26 mouse cellular contexts compared by ENCODE assay signal in the genomic region with DNA sequence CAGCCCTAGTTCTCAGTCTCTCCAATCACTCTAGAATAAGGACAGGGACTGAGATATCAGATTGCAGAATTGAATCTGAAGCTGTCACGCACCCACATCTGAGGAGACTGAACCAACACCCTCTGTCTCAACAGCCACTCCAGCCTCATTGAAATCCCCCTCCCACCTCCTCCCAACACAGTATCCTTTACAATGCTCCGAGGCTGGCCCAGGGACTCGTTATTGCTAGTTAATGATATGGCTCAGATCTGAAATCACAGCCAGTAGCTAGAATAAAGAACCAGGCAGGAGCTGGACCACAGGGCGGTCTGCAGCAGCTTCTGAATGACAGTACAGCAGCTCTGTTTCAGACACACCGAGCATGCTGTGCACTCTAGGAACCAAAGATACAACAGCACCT. TPM values are rescaled to one million over a fixed set of nuclear protein-coding genes. Genes with fewer than 3 reads are reported as not detected.
A peak's percentile ranks its signal among the peaks of the same experiment; 100 is the strongest.
DNase-seq lines count a peak whose midpoint lies in the region; ATAC-seq and TF ChIP-seq lines count a peak whose summit lies in the region.
"Had no signal": no experiment of that assay in that cellular context is flagged by ENCODE, and none has a peak within 500 bp of the region (broad histone marks: within the 10 kb centered on the region; RNA-seq: fewer than 3 reads in every experiment).

No protein-coding gene starts in this region.

- no peak for TF ChIP-seq CTCF in forebrain, postnatal 0 days (IDR thresholded peaks at IDR 0.05; ENCODE audit: low read depth)

- 0 out of 2 replicates have a peak overlapping the region, but pooled peaks have one; percentile 10 for H3K27ac ChIP-seq in forebrain, embryonic 13.5 days
- no peak overlapping the region for H3K27ac ChIP-seq in forebrain, embryonic 11.5 days (ENCODE audit: low read depth, low read length)
- peak overlapping the region; percentile 16; the same call in 1 of the 2 replicates for H3K27ac ChIP-seq in midbrain, embryonic 14.5 days (replicated peaks; ENCODE audit: low read depth, low read length)
- H3K27ac ChIP-seq in midbrain, embryonic 13.5 days, result no peak overlapping the region
- H3K27ac ChIP-seq in forebrain, embryonic 14.5 days (ENCODE audit: low read depth, low read length), result no peak overlapping the region
- no peak overlapping the region for H3K27ac ChIP-seq in forebrain, postnatal 0 days (ENCODE audit: low read depth, low read length)
- H3K27ac ChIP-seq: embryonic facial prominence, embryonic 10.5 days; embryonic facial prominence, embryonic 13.5 days; gastrocnemius, adult 2 months; hindbrain, embryonic 12.5 days; hindbrain, embryonic 15.5 days had no signal

- no peak overlapping the region for H3K4me3 ChIP-seq in forebrain, embryonic 13.5 days
- no peak overlapping the region for H3K4me3 ChIP-seq in forebrain, embryonic 11.5 days (ENCODE audit: low read depth, low read length)
- no peak overlapping the region for H3K4me3 ChIP-seq in midbrain, embryonic 14.5 days (replicated peaks; ENCODE audit: low read depth, low read length)
- H3K4me3 ChIP-seq in midbrain, embryonic 13.5 days (replicated peaks), result no peak overlapping the region
- H3K4me3 ChIP-seq in forebrain, embryonic 14.5 days (ENCODE audit: low read depth, low read length), result no peak overlapping the region
- H3K4me3 ChIP-seq in forebrain, postnatal 0 days (ENCODE audit: low read depth, low read length), result no peak overlapping the region
- H3K4me3 ChIP-seq: embryonic facial prominence, embryonic 10.5 days; embryonic facial prominence, embryonic 13.5 days; erythroblast, embryonic 14.5 days; gastrocnemius, adult 2 months; hindbrain, embryonic 12.5 days; hindbrain, embryonic 15.5 days had no signal

- H3K9ac ChIP-seq in forebrain, embryonic 13.5 days, result no peak overlapping the region
- no peak overlapping the region for H3K9ac ChIP-seq in forebrain, embryonic 11.5 days (ENCODE audit: low read length)
- no peak overlapping the region for H3K9ac ChIP-seq in midbrain, embryonic 14.5 days (replicated peaks; ENCODE audit: low read length)
- H3K9ac ChIP-seq in midbrain, embryonic 13.5 days (replicated peaks), result no peak overlapping the region
- H3K9ac ChIP-seq in forebrain, embryonic 14.5 days (ENCODE audit: low read length), result no peak overlapping the region
- no peak overlapping the region for H3K9ac ChIP-seq in forebrain, postnatal 0 days
- H3K9ac ChIP-seq: embryonic facial prominence, embryonic 13.5 days; hindbrain, embryonic 12.5 days; hindbrain, embryonic 15.5 days had no signal

- 11% methylated on average over 5 of the region's 5 CpGs for WGBS in forebrain, embryonic 13.5 days
- 39% methylated on average over 5 of the region's 5 CpGs for WGBS in forebrain, embryonic 11.5 days
- WGBS in midbrain, embryonic 14.5 days, result 24% methylated on average over 5 of the region's 5 CpGs
- 29% methylated on average over 5 of the region's 5 CpGs for WGBS in midbrain, embryonic 13.5 days
- WGBS in forebrain, embryonic 14.5 days, result 15% methylated on average over 5 of the region's 5 CpGs
- 14% methylated on average over 5 of the region's 5 CpGs for WGBS in forebrain, postnatal 0 days

- H3K4me1 ChIP-seq in forebrain, embryonic 13.5 days, result peaks cover 36% of the 10 kb centered on the region
- H3K4me1 ChIP-seq in forebrain, embryonic 11.5 days (replicated peaks; ENCODE audit: control insufficient read depth, insufficient read depth, low read length), result peaks cover 6% of the 10 kb centered on the region; the same call in 1 of the 2 replicates
- H3K4me1 ChIP-seq in midbrain, embryonic 14.5 days (ENCODE audit: control insufficient read depth, insufficient read depth, low read length), result peaks cover 26% of the 10 kb centered on the region
- peaks cover 40% of the 10 kb centered on the region for H3K4me1 ChIP-seq in midbrain, embryonic 13.5 days (replicated peaks)
- peaks cover 25% of the 10 kb centered on the region for H3K4me1 ChIP-seq in forebrain, embryonic 14.5 days (ENCODE audit: control insufficient read depth, insufficient read depth, low read length)
- peaks cover 8% of the 10 kb centered on the region; the same call in 1 of the 2 replicates for H3K4me1 ChIP-seq in forebrain, postnatal 0 days (ENCODE audit: insufficient read depth)

- no peak for ATAC-seq in forebrain, embryonic 13.5 days
- ATAC-seq in forebrain, embryonic 11.5 days (replicated peaks; ENCODE audit: low FRiP score), result no peak
- no peak for ATAC-seq in midbrain, embryonic 14.5 days (ENCODE audit: low FRiP score, low TSS enrichment)
- ATAC-seq in midbrain, embryonic 13.5 days, result no peak; the same call in 1 of the 2 replicates
- peak; percentile 29; the same call in 1 of the 2 replicates for ATAC-seq in forebrain, embryonic 14.5 days
- ATAC-seq in forebrain, postnatal 0 days, result peak; percentile 12; the same call in 1 of the 2 replicates
- ATAC-seq: Patski had no signal

- H3K4me2 ChIP-seq in forebrain, embryonic 13.5 days, result peak overlapping the region; percentile 3; the same call in 1 of the 2 replicates
- H3K4me2 ChIP-seq in forebrain, embryonic 11.5 days (ENCODE audit: low read depth, low read length, severe bottlenecking), result no peak overlapping the region
- no peak overlapping the region for H3K4me2 ChIP-seq in midbrain, embryonic 14.5 days (ENCODE audit: low read length)
- no peak overlapping the region for H3K4me2 ChIP-seq in midbrain, embryonic 13.5 days (replicated peaks)
- H3K4me2 ChIP-seq in forebrain, embryonic 14.5 days (ENCODE audit: low read length), result no peak overlapping the region
- no peak overlapping the region for H3K4me2 ChIP-seq in forebrain, postnatal 0 days (ENCODE audit: low read depth)
- H3K4me2 ChIP-seq: embryonic facial prominence, embryonic 13.5 days; heart, embryonic 11.5 days; hindbrain, embryonic 12.5 days; hindbrain, embryonic 15.5 days had no signal

- H3K36me3 ChIP-seq in forebrain, embryonic 13.5 days (ENCODE audit: poor library complexity, severe bottlenecking), result no peaks in the 10 kb centered on the region
- H3K36me3 ChIP-seq in forebrain, embryonic 11.5 days (ENCODE audit: control insufficient read depth, insufficient read depth, low read length), result no peaks in the 10 kb centered on the region
- no peaks in the 10 kb centered on the region for H3K36me3 ChIP-seq in midbrain, embryonic 14.5 days (ENCODE audit: control insufficient read depth, insufficient read depth, low read length)
- no peaks in the 10 kb centered on the region for H3K36me3 ChIP-seq in midbrain, embryonic 13.5 days
- H3K36me3 ChIP-seq in forebrain, embryonic 14.5 days (ENCODE audit: control insufficient read depth, insufficient read depth, low read length), result no peaks in the 10 kb centered on the region
- no peaks in the 10 kb centered on the region for H3K36me3 ChIP-seq in forebrain, postnatal 0 days (ENCODE audit: insufficient read depth)
- H3K36me3 ChIP-seq: embryonic facial prominence, embryonic 10.5 days; embryonic facial prominence, embryonic 13.5 days; G1E; hindbrain, embryonic 12.5 days; hindbrain, embryonic 15.5 days had no signal

- peaks cover 45% of the 10 kb centered on the region for H3K27me3 ChIP-seq in forebrain, embryonic 13.5 days
- no peaks in the 10 kb centered on the region; the same call in 1 of the 2 replicates for H3K27me3 ChIP-seq in forebrain, embryonic 11.5 days (ENCODE audit: control insufficient read depth, insufficient read depth, low read length)
- no peaks in the 10 kb centered on the region for H3K27me3 ChIP-seq in midbrain, embryonic 14.5 days (ENCODE audit: control insufficient read depth, insufficient read depth, low read length)
- H3K27me3 ChIP-seq in midbrain, embryonic 13.5 days, result peaks cover 40% of the 10 kb centered on the region
- H3K27me3 ChIP-seq in forebrain, embryonic 14.5 days (replicated peaks; ENCODE audit: control insufficient read depth, insufficient read depth, low read length), result peaks cover 2% of the 10 kb centered on the region
- H3K27me3 ChIP-seq in forebrain, postnatal 0 days (ENCODE audit: insufficient read depth, low read length), result peaks cover 7% of the 10 kb centered on the region; the same call in 1 of the 2 replicates
- H3K27me3 ChIP-seq: hindbrain, embryonic 12.5 days; hindbrain, embryonic 15.5 days had no signal

- H3K9me3 ChIP-seq in forebrain, embryonic 13.5 days (replicated peaks), result no peaks in the 10 kb centered on the region
- no peaks in the 10 kb centered on the region for H3K9me3 ChIP-seq in forebrain, embryonic 11.5 days (ENCODE audit: control insufficient read depth, low read length)
- no peaks in the 10 kb centered on the region for H3K9me3 ChIP-seq in midbrain, embryonic 14.5 days (ENCODE audit: control insufficient read depth, low read length)
- no peaks in the 10 kb centered on the region for H3K9me3 ChIP-seq in midbrain, embryonic 13.5 days
- H3K9me3 ChIP-seq in forebrain, embryonic 14.5 days (replicated peaks; ENCODE audit: control insufficient read depth, low read length), result no peaks in the 10 kb centered on the region
- no peaks in the 10 kb centered on the region for H3K9me3 ChIP-seq in forebrain, postnatal 0 days (ENCODE audit: low read length)
- H3K9me3 ChIP-seq: embryonic facial prominence, embryonic 10.5 days; embryonic facial prominence, embryonic 13.5 days; G1E; hindbrain, embryonic 12.5 days; hindbrain, embryonic 15.5 days had no signal

- DNase-seq in forebrain, embryonic 11.5 days (ENCODE audit: low spot score), result no peak
- peak; percentile 60 for DNase-seq in midbrain, embryonic 14.5 days
- peak; percentile 72 for DNase-seq in forebrain, embryonic 14.5 days (ENCODE audit: low spot score)
- no peak for DNase-seq in forebrain, postnatal 0 days
- DNase-seq in thymus, postnatal 25 days, result no peak
- DNase-seq: adrenal gland, postnatal 10 days; adrenal gland, postnatal 36 days; B cell, adult 2 months; cerebellum, adult 11 months; cerebellum, adult 2 months; cerebellum, adult 9-11 months; cerebellum, postnatal 36 days; embryo, embryonic 11 days; gastrocnemius, adult 2 months; gastrocnemius, postnatal 14 days; heart, adult 11 months had no signal

RNA-seq across cellular contexts. Expression of gene Galnt10, which starts 40.2 kb away (rescaled TPM):
- 10.4 and 10.7 TPM in 2 replicates for polyA plus RNA-seq in forebrain, embryonic 13.5 days (2015; fragmentation: Nextera tagmentation; extraction: Ambion mirVana)
- 15.1 and 18.1 TPM in 2 replicates for polyA plus RNA-seq in forebrain, embryonic 11.5 days (2014; fragmentation: Nextera tagmentation; extraction: Ambion mirVana)
- polyA plus RNA-seq in midbrain, embryonic 14.5 days (2014; fragmentation: Nextera tagmentation; extraction: Ambion mirVana), result 10.1 and 11.6 TPM in 2 replicates
- 13.0 and 15.6 TPM in 2 replicates for polyA plus RNA-seq in midbrain, embryonic 13.5 days (2015; fragmentation: Nextera tagmentation; extraction: Ambion mirVana)
- polyA plus RNA-seq in forebrain, embryonic 14.5 days (2014; fragmentation: Nextera tagmentation; extraction: Ambion mirVana), result 6.1 and 7.1 TPM in 2 replicates
- total RNA-seq in forebrain, postnatal 0 days (2014; rRNA removed), result 14.5 and 20.7 TPM in 2 replicates
- 8.0 and 9.5 TPM in 2 replicates for polyA plus RNA-seq in forebrain, postnatal 0 days (2015; fragmentation: Nextera tagmentation; extraction: Ambion mirVana)

Comparison
In these comparisons a context has a peak if more than half of its experiments do, and no peak if none do; other contexts are left out.
1. ATAC-seq: peak in forebrain, embryonic 14.5 days (single experiment) and forebrain, postnatal 0 days (single experiment); none in forebrain, embryonic 13.5 days (single experiment), forebrain, embryonic 11.5 days (single experiment), midbrain, embryonic 14.5 days (single experiment) and midbrain, embryonic 13.5 days (single experiment).
2. H3K27ac ChIP-seq: peak in forebrain, embryonic 13.5 days (single experiment) and midbrain, embryonic 14.5 days (single experiment); none in forebrain, embryonic 11.5 days (single experiment), midbrain, embryonic 13.5 days (single experiment), forebrain, embryonic 14.5 days (single experiment) and forebrain, postnatal 0 days (single experiment).
3. DNase-seq: peak in midbrain, embryonic 14.5 days (single experiment) and forebrain, embryonic 14.5 days (single experiment); none in forebrain, embryonic 11.5 days (single experiment), forebrain, postnatal 0 days (single experiment) and thymus, postnatal 25 days (single experiment).